Mouse (Mus musculus) limb, embryonic 13.5 days (tissue): ENCODE measurements at regions not wholly inside any gene's neighbourhood (a gene's known extent, or its start where the extent isn't known, plus 50 kb on each side); places are given as distances from the start of the nearest gene placed in this dataset.

Source experiments
- ATAC-seq: fragments of 200-750 bp; cut with Nextera tagmentation; 2 replicates; pipeline ENCODE4 v1.8.0; 2017; ENCODE audit warnings: low read depth, moderate number of reproducible peaks, moderate TSS enrichment; ENCODE audit not compliant: low FRiP score
- H3K27ac ChIP-seq: fragments of 300-500 bp; sonication (generic); 2 replicates; pipeline ENCODE4 v1.5.1; 2015; ENCODE audit warnings: inconsistent platforms, mild to moderate bottlenecking, moderate library complexity
- H3K27me3 ChIP-seq: fragments of 300-500 bp; sonication (generic); 2 replicates; pipeline ENCODE4 v1.6.1; 2015; ENCODE audit warnings: mild to moderate bottlenecking, inconsistent platforms
- H3K36me3 ChIP-seq: fragments of 300-500 bp; sonication (generic); 2 replicates; pipeline ENCODE4 v1.6.1; 2015; ENCODE audit warnings: inconsistent platforms, mild to moderate bottlenecking, moderate library complexity
- H3K4me1 ChIP-seq: fragments of 300-500 bp; sonication (generic); 2 replicates; pipeline ENCODE4 v1.6.1; 2015; ENCODE audit warnings: inconsistent platforms
- H3K4me2 ChIP-seq: fragments of 300-500 bp; sonication (generic); replicated peaks from 2 replicates; pipeline ENCODE4 v1.6.1; 2015; ENCODE audit warnings: inconsistent platforms, mild to moderate bottlenecking, moderate library complexity
- H3K4me3 ChIP-seq: fragments of 300-500 bp; sonication (generic); 2 replicates; pipeline ENCODE4 v1.5.1; 2015; ENCODE audit warnings: moderate library complexity, mild to moderate bottlenecking, inconsistent platforms
- H3K9ac ChIP-seq: fragments of 300-500 bp; sonication (generic); 2 replicates; pipeline ENCODE4 v1.6.1; 2015; ENCODE audit warnings: mild to moderate bottlenecking, inconsistent platforms
- H3K9me3 ChIP-seq: fragments of 300-500 bp; sonication (generic); 2 replicates; pipeline ENCODE4 v1.6.1; 2016; ENCODE audit warnings: inconsistent platforms
- WGBS: fragments of 180-500 bp; shearing (Covaris S2); methylation state at CpG from one replicate; pipeline ENCODE4 v1.1.7; 2015; 5-methylcytosine and 5-hydroxymethylcytosine counted together

DNA sequence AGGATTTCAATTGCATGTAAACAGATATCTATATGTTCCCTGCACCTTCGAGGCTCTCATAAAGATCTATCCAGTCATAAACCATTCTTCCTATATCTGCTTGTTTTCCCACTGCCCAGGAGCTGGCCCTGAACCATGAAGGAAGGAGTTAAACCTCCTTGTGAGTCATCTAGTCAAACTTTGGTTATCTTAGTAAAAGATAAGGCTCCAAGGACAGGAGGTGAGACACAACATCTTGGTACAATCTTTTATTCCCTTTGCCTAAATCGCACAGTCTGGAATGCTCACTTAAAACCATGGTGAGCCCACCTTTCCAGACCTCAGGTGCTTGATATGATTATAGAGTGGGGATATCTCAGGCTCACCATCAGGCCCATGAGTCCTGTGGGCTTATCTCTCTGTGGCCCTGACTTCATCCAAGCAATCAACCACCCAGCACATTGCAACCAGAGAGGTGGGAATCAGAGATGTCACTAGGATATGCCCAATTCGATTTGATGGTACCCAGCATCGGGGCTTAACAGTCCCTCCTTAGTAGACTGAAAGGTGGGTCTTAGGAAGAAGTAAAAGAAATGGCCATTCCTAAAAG, 65.2 kb upstream of the Rreb1 start:
- 77% methylated on average over 4 of the region's 4 CpGs for WGBS
- H3K9ac ChIP-seq, result no peak overlapping the region
- H3K4me2 ChIP-seq, result no peak overlapping the region
- no peaks in the 10 kb centered on the region for H3K36me3 ChIP-seq
- no peak overlapping the region for H3K27ac ChIP-seq
- no peaks in the 10 kb centered on the region for H3K27me3 ChIP-seq
- H3K4me1 ChIP-seq, result no peaks in the 10 kb centered on the region
- no peak overlapping the region for H3K4me3 ChIP-seq
- ATAC-seq, result no peak
- H3K9me3 ChIP-seq, result no peaks in the 10 kb centered on the region

DNA sequence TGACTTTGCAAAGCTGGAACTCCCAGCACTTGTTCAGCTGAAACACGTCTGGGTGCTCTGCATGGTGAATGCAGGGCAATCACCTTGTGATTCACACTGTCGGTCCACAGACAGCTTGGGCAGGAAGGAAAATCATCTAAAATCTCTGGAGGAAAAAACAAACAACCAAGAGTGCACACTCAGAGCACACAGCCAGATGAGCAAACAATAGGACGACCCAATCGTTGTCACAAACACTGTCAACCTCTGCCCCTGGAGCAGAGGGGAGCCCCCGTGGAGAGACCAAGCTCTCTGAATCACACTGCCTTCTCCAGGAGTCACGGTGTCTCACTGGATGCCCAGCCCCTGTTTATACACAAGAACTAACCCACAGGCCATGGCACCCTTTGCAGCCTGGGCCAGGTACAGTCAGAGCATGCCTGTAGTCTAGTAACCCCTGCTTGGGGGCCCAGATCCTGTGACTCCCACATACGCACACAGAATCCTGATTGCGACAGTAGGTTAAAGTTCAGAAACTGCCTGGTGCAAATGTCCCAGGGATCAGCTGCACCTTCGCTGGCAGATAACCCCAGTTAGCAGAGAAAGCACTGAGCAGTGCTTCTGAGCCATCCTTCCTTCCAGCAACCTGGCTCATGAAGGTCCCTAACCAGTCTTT, 63.0 kb upstream of the Rreb1 start:
- no peak overlapping the region for H3K27ac ChIP-seq
- H3K36me3 ChIP-seq, result no peaks in the 10 kb centered on the region
- H3K4me2 ChIP-seq, result no peak overlapping the region
- WGBS, result 74% methylated on average over 9 of the region's 9 CpGs
- ATAC-seq, result no peak
- H3K9me3 ChIP-seq, result no peaks in the 10 kb centered on the region
- H3K9ac ChIP-seq, result no peak overlapping the region
- no peaks in the 10 kb centered on the region for H3K27me3 ChIP-seq
- no peaks in the 10 kb centered on the region for H3K4me1 ChIP-seq
- no peak overlapping the region for H3K4me3 ChIP-seq

DNA sequence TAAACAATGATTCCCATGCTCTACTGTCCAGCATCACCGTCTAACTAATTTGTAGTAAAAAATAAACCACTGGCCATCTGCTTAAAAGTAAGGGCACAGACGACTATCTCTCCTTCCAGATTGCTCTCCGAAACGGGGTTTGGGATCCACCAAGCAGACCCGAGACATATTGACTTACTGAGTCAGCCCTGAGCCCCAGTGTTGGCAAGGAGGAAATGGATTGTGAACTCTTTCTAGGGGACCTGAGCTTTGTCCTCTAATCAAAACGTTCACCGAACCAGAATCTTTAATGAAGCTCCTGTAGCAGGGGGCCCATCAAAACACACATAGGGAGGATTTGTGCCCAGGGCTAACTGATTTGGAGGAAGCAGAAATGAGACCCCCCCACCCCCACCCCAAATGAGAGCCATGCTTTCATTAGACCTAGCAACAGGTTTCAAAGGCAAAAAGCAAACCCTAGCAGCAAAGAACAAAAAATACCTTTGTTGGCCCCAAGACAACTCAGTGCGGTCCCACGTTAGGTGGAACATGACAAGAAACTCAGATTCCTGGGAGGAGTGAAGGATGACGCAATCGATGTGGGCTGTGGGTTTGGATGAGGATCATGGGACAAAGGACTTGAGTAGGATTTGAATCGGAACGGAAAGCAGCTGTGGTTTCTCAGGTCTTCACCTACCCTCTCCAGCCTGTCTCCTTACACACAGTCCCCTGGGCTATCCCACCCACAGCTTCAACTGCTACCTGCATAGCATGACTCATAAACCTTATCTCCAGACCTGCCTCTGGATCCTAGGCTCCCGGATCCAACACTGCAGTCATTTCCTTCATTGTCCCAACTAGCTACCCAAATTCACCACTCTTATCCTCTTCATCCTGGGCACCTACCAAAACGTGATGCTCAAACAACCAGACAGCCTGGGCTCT, 62.2 kb upstream of the Rreb1 start:
- ATAC-seq, result no peak
- no peaks in the 10 kb centered on the region for H3K9me3 ChIP-seq
- H3K4me1 ChIP-seq, result no peaks in the 10 kb centered on the region
- 79% methylated on average over 15 of the region's 15 CpGs for WGBS
- no peak overlapping the region for H3K4me2 ChIP-seq
- no peaks in the 10 kb centered on the region for H3K36me3 ChIP-seq
- no peak overlapping the region for H3K27ac ChIP-seq
- no peak overlapping the region for H3K9ac ChIP-seq
- no peaks in the 10 kb centered on the region for H3K27me3 ChIP-seq
- H3K4me3 ChIP-seq, result no peak overlapping the region

DNA sequence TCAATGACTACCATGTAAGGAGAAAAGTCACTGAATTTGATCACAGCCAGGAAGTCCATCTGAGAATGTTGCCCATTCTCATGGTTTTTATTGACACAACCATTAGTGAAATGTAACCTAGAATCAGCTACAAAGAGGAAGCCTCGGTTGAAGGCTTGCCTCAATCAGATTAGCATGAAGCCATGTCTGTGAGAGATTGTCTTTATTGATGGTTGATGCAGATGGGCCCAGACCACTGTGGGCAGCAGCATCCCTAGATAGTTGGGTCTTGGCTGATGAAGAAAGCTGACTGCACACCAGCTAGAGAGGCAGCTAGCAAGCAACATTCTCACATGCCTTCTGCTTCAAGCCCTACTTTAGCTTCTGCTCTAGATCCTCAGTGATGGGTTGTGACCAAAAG, 60.4 kb upstream of the Rreb1 start:
- no peak overlapping the region for H3K27ac ChIP-seq
- no peak overlapping the region for H3K9ac ChIP-seq
- H3K27me3 ChIP-seq, result no peaks in the 10 kb centered on the region
- H3K36me3 ChIP-seq, result no peaks in the 10 kb centered on the region
- no peaks in the 10 kb centered on the region for H3K4me1 ChIP-seq
- no peak overlapping the region for H3K4me3 ChIP-seq
- no peak for ATAC-seq
- 74% methylated on average over 1 of the region's 1 CpGs for WGBS
- no peak overlapping the region for H3K4me2 ChIP-seq
- H3K9me3 ChIP-seq, result no peaks in the 10 kb centered on the region

DNA sequence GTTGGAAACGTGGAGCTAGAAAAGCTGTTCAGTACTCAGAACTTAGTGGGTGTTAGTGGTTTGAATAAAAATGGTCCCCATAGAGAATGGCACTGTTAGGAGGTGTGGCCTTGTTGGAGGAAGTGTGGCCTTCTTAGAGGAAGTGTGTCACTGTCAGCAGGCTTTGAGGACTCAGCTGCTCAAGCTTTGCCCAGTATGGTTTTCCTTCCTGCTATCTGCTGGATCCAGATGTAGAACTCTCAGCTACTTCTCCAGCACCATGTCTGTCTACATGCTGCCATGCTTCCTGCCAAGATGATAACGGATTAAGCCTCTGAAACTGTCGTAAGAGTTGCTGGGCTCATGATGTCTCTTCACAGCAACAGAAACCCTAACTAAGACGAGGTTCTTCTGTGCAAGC, 59.8 kb upstream of the Rreb1 start:
- Histone ChIP-seq H3K4me3 (no peak overlapping the region), H3K27me3 (no peaks in the 10 kb centered on the region), H3K27ac (no peak overlapping the region), H3K4me2 (no peak overlapping the region), H3K9ac (no peak overlapping the region), H3K9me3 (no peaks in the 10 kb centered on the region), H3K36me3 (no peaks in the 10 kb centered on the region), H3K4me1 (no peaks in the 10 kb centered on the region)
- no peak for ATAC-seq
- WGBS, result 80% methylated on average over 4 of the region's 4 CpGs
